Mouse (Mus musculus) cerebellum, postnatal 4 days (tissue): ENCODE measurements around the gene Fyb.
A peak's percentile ranks its signal among the peaks of the same experiment; 100 is the strongest.

ENCODE experiments used
- DNase-seq, 2 experiments: peaks; one replicate each; pipeline ENCODE4 v3.0.0; 2022; ENCODE audit warnings: low spot score in 2 of 2, mixed read lengths in 1 of 2

The Fyb gene

DNA sequence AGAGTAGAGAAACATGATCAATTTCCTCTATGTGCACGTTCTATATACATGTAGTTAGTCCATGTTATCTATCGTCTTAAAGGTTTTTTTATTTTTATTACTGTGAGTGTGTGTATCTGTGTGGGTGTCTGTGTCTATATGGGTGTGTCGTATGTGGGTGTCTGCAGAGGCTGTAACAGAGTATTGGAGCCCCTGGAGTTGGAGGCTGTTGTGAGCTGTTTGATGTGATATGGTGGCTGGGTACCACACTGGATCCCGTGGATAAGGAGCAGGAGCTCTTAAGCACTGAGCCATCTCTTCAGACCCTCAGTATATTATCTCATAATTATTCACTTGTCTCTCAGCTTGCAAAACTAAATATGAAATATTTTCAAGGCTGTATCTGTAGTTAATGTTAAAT lies 135.4 kb downstream of the Fyb start:
- DNase-seq: no peak

DNA sequence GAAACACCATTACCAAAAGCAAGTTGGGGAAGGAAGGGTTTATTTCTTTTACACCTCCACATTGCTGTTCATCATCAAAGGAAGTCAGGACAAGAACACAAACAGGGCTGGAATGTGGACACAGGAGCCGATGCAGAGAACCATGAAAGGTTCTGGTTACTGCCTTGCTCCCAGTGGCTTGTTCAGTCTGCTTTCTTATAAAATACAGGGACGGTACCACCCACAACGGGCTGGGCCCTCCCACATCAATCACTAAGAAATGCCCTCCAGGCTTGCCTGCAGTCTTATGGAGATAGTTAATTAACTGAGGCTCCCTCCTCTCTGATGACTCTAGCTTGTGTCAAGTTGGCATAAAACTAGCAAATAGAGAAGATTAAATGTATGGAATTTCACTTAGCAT lies 139.3 kb downstream of the Fyb start:
- DNase-seq: no peak

DNA sequence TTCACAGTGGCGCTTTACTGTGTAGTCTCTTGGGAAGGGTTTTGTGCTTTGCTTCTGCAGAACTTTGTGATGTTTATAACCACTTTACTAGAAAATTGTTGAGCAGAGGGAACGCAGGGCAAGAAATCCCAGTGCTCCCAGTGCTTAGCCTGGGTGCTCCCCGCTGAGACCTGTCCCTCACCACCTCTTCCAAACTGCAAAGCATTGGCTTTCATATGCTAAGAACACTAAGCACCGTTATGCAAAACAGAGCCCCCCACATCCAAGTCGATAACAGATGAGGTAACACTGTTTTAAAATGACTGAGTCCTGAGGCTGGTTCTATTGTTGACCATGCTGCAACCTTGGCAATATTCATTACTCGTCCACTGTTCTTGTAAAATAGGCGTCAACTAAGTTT lies 141.3 kb downstream of the Fyb start:
- DNase-seq: no peak

DNA sequence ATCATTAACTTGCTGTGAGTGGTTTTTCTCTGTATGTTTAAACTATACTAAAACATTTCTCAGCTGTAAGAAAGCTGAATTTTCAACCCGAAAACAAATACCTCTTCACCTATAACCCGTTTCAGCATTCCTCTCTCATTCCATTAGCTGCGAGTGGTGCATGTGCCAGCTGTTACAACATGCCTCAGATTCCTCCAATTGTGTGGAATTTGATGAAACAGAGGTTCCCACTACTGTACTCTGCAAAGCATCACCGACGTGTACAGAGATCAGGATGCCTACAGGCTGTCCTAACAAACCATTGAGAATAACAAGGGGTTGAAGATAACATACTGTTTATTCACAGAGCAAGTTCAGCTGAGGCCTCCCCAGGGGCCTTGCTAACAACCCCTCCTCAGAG lies 143.4 kb downstream of the Fyb start:
- DNase-seq: no peak

DNA sequence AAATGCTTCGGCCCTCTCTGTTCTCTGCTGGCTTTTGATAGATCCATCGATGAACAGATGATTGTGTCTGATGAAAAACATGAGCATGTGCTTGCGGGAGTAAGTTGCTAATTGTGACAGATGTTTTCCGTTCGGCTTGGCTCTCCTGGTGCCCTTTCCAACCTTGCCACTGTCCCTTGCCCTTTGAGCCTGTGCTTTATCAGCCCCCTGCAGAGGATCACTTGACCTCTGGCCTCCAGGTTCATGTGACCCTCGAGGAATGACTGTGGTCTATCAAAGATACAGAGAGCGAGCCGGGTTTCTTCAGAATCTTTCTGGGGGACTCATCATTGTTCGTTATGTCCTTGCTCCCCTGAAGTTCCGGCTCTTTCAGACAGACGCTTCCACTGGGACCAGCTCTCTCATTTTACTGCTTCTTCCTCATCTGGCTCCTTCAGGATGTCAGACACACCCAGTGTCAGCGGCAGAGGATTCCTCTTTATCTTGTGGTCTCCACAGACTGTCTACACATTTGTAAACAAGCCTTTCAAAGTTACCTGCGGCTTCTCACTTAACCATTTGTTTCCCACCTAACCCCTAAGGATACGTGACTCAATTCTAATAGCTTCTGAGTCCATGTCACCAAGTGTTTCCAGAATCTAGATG lies 146.3 kb downstream of the Fyb start:
- no peak for DNase-seq

DNA sequence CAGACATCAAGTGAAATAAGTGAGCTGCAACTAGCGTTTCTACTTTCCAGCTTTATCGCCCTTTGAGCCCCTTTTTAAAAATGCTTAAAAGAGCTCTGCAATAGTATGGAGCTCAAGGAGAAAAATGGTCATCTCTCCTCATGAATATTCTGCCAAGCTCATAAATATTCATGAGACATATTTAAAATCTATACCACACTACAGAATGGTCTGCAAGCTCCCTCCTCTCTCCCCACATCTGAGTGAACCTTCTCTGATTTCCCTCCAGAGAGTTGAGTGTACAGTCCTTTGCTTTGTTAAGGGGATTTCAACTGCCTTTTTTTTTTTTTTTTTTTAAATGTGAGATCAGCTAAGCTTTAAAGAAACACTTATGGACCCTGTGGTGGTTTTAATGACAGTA lies 155.8 kb downstream of the Fyb start:
- no peak for DNase-seq

DNA sequence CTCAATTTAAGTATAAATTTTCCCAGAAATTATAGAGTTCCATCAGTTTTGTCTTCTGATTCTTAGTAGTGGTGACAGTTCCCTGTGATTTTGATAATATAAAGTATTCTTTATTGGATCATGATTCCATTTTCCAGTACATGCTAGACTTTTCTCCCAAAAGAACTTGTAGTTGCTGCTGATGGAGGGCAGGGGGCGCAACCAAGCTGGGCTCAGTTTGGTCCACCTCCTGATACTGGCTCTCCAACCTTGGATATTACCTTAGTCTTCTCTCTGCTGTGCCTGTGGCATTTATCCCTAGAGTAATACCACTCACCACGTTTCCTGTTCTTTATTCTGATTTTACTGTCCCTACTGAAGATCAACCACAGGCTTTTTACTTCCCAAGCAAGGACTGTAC lies 179.5 kb downstream of the Fyb start:
- DNase-seq: no peak

DNA sequence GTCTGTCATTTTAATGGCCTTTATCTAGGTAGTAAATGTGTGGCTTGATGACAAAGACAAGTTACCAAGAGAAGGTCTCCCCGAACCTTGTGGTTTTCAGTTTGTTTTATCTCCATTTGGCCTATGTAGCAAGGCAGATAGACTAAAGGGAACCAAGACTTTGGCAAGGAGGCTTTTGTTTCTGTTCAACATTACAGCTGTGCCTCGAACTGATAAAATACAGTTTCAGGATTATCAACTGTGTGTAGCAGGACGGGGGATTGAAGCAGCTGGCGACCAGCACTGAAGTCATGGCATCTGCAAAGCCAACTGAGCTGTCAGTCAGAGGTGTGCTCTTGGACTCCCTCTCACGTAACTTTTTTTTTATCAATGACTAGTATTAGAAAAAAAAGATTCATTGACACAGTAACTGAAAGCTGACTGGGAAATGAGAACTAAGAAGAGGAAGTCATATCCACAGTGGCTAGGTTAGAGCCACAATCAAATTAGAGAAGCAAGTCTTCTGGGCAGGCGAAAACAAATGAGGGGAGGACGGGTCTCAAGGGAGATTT lies 182.8 kb downstream of the Fyb start:
- DNase-seq: no peak

DNA sequence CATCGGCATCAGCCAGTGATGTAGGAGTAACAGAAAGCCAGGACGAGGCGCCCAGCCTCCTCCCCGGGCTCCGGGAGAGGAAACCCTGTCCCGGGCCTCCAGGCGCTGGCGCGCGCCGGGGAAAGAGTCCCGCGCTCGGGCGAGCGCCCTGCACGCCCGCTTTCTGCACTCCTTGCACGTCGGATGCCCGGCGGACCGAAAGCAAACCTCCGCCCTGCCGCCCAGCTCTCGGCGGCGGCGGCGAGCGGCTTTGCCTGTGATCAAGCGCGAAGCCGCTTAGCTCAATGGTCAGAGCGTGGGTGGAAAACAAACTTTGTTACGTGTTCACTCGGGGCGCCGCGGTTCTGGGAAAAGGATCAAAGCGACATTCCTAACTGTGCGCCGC lies 184.9 kb downstream of the Fyb start:
- DNase-seq: peak; percentile 24 to 59

DNA sequence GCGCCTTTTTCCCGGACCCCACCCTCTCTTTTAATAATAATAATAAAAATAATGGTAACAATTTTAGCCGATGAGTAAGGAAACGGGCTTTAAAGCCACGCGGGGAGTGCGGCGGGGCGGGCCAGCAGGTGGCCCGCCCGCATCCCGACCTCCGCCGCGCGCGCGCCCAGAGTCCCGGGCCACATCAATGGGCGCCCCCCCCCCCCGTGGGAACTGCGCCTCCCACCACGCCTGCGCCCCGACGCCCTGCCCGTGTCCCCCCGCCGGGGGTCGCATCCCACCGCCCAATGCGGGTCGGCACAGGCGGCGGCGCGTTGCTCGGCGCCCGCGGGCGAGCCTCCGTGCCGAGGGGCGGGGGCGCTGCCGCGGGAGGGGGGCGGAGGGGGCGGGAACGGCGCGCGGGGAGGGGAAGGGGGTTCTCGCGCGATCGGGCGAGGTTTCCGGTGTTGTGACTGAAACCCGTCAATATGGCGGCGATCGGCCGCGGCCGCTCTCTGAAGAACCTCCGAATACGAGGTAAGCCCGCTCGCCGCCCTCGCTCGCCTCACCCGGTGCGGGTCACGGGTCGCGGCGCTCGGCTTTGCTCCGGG lies 185.4 kb downstream of the Fyb start, which contains the start of gene Rictor:
TSS of gene Rictor (plus strand) at position 444 of the 590 bp plus-strand sequence.
- DNase-seq: peak; percentile 66 to 85

DNA sequence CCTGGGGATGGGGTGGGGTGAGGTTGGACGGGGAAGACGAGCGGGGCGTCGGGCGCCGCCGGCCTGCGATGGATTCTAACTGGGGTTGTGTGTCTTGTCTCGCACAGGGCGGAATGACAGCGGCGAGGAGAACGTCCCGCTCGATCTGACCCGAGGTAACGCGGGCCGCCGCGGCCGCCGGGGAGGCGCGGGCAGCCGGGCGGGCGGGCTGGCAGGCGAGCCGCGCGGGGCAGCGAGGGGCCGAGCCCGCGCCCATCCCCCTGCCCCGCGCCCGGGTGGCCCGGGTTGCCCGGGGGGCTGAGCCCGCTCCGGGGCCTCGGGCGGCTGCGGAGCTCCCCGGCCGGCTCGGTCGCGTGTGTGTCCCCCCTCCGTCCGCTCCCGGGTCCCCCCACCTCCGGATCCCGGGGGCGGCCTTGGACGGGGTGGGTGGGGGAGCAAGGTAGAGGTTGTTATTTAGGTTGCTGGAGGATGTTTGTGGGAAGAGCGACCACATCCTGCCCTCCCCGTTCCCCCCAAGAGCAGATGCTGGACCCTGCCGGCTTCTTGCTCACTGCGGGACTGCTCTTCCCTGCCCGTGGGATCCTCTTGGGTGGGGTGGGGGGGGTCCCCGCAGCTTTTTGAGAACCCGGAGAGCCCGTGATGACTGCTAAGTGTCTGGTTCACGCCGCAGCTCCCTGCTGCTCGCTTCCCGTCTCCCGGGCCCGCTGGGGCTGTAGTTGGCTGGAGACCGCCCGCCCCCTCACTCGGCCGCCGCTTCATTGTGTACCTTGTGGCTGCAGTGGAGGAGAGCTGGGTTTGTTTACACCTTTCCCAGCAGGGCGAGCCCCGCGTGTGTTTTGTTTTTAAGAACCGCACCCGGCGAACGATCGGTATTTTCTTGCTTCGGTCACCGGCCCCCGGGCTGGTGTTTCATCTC lies 186.1 kb downstream of the Fyb start:
- DNase-seq: peak; percentile 10 to 20

DNA sequence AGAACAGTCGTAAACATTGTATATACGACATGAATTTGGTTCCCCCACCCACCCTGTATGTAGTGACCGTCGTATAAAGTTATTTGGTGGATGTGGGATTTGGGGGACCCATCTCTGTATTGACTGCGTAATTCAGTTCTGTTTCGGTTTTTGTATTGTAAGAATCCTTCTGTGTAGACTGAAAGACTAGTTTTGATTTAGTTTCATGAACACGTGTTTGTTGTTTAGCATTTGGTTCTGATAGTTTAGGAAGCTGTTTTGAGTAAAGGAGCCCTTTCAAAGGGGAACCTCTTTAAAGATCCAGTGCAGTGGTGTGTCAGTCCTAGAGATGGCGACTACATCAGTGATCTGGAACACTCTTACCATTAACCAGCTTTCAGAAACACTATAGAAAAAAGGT lies 187.0 kb downstream of the Fyb start:
- no peak for DNase-seq

DNA sequence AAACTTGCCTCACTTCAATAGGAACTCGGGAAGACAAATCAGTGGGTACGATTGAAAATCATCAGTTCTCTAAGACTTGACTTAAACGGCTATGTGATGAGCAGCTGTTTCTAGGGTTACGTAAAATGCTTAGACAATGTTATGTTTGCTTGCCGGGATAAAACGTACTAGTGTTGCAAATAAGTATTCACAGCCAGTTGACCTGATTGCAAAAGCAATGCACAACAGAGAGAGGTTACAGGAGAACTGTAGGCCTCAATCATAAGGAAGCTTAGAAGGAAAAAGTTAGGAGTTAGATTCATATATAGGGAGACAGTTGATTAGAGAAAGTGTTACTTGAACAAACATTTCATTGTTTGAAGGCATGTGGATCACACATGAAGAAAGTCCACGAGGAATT lies 187.7 kb downstream of the Fyb start:
- no peak for DNase-seq

DNA sequence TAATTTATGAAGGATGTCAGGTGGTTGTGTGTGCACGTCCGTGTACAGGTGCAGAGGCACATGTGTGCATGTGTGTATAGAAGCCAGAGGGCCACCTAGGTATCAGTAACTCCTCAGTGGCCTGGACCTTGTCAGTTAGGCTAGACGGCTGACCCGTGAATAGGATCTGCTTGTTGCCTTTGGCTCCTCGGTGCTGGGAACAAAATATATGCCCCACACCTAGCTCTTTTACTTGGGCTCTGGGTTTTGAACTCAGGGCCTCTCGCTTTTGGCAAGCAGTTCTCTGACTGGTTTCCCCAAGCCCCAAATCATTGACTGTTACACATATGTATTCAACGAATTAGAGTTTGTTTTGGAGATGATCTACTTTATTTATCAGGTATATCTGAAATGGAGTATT lies 188.6 kb downstream of the Fyb start:
- DNase-seq: no peak
